Mouse (Mus musculus) ES-E14 (cell line): ENCODE data around the gene Hormad2.

Source experiments
- MAFK ChIP-seq: IDR thresholded peaks from 2 replicates; pipeline ENCODE4 v1.6.1; 2014; ENCODE audit warnings: mild to moderate bottlenecking, low read depth, low read length, inconsistent platforms; ENCODE audit not compliant: insufficient read depth
- ZNF384 ChIP-seq: IDR thresholded peaks from 2 replicates; pipeline ENCODE4 v1.6.1; 2012; ENCODE audit warnings: low read depth, low read length, inconsistent platforms

GRCm38 (mm10) chr11:4442280-4442679, 1.4 kb upstream of the Hormad2 start:
- TF ChIP-seq ZNF384 (no peak), MAFK (no peak)
